Mouse (Mus musculus) thymus, postnatal 25 days (tissue): ENCODE results near the gene Narf.

ENCODE experiments used
- DNase-seq: peaks from one replicate; pipeline ENCODE4 v3.0.0; 2022

Gene Narf

DNA sequence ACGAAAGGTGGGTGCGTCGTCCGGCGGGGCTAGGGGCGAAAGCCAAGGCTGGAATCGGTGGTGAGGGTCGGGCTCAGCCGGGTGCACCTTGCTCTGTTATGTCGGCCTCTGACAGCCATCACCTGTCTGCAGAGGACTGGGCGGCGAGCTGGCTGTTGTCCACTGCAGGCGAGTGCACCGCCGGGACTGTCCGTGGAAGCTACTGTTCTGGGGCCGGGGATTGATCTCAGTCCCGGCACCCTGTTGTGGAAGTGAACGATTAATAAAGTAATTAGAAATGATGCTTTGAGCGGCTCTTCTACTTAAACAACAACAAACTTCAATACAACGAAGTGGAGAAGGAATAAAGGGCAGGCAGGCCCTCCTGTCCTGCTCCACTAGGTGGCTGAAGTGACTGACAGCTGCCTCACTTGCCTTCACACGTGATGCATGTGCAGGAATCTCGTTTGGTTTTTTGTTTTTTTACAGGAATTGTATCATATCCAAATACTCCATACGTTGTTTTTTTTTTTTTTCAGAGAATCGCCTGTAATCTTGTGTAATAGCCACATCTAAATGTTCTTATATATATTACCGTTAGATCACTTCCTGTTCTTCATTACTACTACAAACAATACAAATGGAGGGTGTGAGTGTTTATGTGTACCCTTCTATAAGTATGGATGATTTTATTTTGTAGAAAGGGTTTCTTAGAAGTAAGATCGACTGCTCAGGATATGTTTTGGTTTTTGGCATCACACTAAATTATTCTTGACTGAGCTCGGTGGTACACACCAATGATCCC, 484 bp downstream of the Narf start:
- no peak for DNase-seq

- no peak for DNase-seq
Measured at GRCm38 (mm10) chr11:121239669-121240068, 2.6 kb downstream of the Narf start.

DNA sequence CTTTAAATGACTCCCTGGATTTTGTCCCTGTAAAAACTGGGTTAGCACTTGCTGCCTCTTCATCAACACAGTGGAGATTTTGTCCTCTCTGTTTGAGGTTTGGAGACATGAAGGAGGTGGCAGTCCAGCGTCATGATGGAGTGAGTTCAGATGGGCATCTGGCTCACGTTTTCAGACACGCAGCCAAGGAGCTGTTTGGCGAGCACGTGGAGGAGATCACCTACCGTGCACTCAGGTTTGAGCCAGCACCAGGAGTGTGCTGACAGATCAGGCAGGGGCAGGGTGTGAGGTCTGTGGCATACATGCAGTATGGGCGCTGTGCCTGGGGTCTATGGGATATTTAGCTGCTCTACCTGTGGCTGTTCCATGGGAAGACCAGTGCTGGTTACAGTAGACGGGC, 13.1 kb downstream of the Narf start:
- DNase-seq = no peak

GRCm38 (mm10) chr11:121259160-121260100, 22.4 kb downstream of the Narf start, which contains the start of gene Foxk2:
Foxk2 (plus strand) TSS chr11:121259990.
- DNase-seq = peak; percentile 91

DNA sequence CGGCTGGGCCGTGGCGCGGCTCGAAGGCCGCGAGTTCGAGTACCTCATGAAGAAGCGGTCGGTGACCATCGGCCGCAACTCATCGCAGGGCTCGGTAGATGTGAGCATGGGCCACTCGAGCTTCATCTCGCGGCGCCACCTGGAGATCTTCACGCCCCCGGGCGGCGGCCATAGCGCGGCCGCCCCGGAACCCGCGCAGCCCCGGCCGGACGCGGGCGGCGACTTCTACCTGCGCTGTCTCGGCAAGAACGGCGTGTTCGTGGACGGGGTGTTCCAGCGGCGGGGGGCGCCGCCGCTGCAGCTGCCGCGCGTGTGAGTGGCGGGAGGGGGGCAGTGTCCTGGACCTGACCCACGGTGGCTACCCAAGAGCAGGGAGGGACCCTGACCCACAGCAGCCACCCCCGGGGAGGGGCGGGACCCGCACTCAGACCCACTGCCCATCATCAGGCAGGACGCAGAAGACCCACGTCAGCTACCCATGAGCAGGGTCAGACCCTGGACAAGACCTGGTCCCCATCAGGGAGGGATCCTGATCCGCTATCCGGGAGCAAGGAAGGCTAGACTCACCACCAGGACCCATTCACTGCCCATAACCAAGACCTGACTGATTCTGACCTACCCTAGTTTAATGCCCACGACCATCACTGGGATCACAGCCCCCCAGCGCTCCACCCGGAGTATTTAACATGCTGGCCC, 23.3 kb downstream of the Narf start:
- peak; percentile 44 for DNase-seq

DNA sequence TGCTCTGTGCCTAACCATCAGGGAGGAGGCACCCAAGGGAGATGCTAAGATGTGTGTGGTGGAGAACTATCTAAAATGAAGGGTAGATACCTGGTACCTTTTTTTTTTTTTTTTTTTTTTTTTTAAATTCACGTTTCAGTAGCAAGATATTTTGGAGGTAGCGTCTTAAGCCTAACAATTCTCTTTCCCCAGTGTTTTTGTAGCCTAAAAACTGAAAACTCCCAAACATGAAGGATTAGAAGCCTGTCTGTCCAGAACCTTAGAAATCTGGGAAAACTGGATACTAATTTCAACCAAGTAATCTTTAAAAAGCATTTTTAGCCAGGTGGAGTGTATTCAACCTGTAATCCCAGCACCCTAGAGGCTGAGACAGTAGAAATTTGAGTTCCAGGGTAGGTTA, 24.0 kb downstream of the Narf start:
- DNase-seq = no peak

DNA sequence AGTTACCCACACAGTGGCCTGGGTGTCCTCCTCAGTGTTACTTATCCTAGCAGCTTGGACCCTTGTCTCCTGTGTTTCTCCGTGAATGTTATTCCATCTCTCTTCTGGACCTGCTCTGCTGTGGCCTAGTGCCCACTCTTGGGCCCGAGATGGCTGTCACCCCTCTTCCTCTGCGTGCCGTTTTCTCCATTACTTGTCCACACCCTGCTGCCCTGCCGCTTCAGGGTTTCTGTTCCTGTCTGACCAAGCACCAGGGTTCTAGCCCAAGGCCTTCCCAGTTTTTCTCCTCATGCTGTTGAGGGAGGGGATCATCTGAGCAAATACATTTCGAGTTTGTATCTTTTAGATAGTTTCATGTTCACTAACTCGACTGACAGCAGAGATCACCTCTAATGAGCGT, 40.5 kb downstream of the Narf start:
- no peak for DNase-seq

DNA sequence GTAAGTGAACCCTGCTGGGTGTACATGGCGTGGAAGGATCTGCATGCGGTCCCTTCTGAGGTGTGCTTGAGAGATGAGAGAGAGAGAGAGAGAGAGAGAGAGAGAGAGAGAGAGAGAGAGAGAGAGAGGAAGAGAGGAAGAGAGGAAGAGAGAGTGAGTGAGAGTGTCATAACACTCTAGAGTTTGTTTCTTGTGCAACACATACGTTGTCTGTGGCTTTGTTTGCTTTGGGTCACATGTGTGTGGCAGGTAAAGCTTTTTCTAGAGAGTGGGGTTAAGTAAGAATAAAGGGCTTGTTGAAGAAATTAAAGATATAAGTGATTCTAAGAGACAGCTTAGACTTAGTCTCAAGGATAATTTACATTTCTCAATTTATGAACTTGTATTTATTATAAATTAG, 41.0 kb downstream of the Narf start:
- DNase-seq = no peak

DNA sequence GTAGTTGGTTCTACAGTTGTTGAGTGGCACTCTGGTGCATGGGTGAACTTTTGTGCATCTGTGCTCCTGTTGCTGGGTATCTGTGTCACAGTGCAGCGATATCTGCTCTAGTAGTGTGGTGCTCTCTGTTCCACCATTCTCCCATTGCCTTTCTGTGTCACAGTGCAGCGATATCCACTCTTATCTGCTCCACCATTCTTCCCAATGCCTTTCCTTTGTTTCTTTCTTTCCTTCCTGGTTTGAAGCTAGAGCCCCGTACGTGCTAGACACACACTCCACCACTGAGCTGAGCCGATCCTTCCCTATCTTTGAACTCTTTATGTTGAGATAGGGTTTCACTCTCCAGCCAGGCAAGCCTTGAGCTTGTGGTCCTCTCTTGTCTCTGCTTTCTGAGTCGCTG, 45.9 kb downstream of the Narf start:
- DNase-seq = no peak

DNA sequence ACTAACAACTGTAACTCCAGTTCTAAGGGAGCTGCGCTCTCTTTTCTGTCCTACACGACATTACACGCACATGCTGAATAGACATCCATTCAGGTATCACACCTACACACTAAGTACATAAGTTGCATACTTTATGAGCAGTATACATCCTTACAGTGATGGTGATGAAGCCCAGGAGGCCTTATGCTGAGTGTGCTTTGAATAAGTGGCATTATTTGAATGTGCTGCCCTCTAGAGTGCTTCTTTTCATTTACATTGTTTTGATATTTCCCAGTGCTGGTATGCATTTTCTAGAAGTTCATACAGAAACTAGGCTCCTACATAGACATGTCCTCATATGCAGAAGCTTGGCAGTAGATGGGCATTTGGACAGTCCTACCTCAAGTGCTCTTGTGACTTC, 52.8 kb downstream of the Narf start:
- no peak for DNase-seq

DNA sequence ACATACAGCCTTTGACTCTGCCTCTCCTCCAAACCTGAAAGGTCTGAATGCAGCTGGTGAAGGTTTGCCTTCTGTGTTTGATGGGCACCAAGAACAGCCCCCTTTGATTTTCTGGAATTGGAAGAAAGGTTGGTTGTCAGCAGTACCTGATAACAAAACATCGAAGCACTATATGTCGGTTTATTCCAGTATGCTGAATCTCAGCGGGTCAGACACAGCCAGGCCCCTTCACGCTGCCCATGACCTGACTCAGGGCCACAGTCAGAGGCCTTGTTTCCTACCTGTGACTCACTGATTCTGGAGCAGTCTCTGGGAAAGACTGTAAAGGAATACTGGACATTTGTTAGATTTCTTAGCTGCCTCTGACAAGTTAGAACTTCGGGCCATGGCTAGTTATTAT, 57.7 kb downstream of the Narf start:
- DNase-seq = no peak

GRCm38 (mm10) chr11:121298493-121298892, 61.4 kb downstream of the Narf start:
- no peak for DNase-seq

DNA sequence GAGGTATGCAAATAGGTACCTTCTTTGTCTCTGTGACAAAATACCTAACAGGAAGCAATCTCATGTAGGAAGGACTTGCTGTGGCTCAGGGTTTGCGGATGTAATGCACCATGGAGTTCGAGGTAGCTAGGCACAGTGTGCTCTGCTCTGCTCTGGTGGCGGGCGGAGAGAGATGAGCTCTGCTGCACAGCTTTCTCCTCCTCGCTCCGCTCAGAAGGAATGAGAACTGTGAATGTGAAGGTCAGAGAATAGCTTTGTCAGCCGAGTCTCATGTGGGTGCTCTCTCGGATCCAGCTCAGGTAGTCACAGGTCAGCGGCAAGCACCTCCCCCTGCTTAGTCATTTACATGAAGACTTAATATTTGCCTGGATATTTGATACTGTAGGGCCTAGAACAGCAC, 63.2 kb downstream of the Narf start:
- DNase-seq = no peak

DNA sequence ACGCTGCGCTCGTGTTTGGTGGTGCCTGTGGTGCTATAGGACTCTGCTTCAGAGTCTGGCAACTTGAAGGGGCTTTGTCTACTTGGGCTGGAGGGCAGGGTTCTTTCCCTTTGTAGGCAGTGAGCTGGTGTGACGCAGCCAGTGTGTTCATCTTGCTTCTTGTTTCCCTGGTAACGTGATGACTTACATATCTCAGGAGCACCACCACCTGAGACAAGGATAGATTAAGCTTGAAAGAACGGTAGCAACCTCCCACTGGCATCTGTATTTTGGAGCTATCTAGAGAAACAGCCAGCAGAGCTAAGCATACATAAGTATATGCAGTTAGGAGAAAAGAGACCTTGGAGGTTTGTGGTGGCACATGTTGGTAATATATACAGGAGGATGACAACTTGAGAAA, 68.3 kb downstream of the Narf start:
- no peak for DNase-seq
